Mouse (Mus musculus) naive thymus-derived CD4-positive, alpha-beta T cell, adult 5 months (primary cell): ENCODE data around the gene 3110021N24Rik. TPM values are rescaled to one million over a fixed set of nuclear protein-coding genes. Genes with fewer than 3 reads are reported as not detected.

Experiments used
- polyA plus RNA-seq: library from polyadenylated mRNA; unstranded; fragments of 100-300 nt; shearing (Covaris generic); gene quantifications from one replicate; pipeline ENCODE4 v1.2.1, GENCODE M21; 2017

The 3110021N24Rik gene
- not detected for polyA plus RNA-seq

DNA sequence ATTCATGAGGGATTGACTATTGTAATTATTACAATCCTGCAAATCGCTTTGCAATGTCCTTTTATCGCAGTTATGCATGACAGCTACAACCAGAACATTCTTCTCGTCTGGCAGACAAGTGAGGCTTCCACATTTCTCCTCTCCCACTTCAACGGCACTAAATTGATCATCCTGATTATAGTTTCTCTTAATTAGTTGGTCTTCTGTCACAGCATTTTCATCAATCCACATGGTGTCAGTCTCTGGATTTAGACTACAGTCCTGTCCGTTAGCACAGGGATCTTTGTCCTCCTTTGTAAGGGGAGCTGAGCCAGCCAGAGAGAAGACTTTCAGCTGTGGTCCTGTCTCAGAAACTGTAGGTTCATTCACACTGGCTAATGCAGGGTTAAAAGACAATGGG, at the start of gene 3110021N24Rik:
Gene 3110021N24Rik, plus strand, starts transcription at position 301 of the 400 bp plus-strand sequence.

GRCm38 (mm10) chr4:108780057-108780863, 60.8 kb downstream of the 3110021N24Rik start, which contains the start of gene Zfyve9:
Gene Zfyve9, minus strand, starts transcription at chr4:108780798.

Other genes starting within 250 kb of the 3110021N24Rik start
- gene Prpf38a, start 140.3 kb upstream of the 3110021N24Rik start, polyA plus RNA-seq, result 69.8 TPM
- 2.8 TPM for gene Orc1, start 140.2 kb upstream of the 3110021N24Rik start, polyA plus RNA-seq
- 75.9 TPM for gene Cc2d1b, start 99.7 kb upstream of the 3110021N24Rik start, polyA plus RNA-seq
- 0.19 TPM for gene Zfyve9, start 61.1 kb downstream of the 3110021N24Rik start, polyA plus RNA-seq
- gene Btf3l4, start 114.0 kb downstream of the 3110021N24Rik start, polyA plus RNA-seq, result 65.5 TPM
- 11.9 TPM for gene Txndc12, start 115.0 kb downstream of the 3110021N24Rik start, polyA plus RNA-seq
- 56.6 TPM for gene Kti12, start 128.1 kb downstream of the 3110021N24Rik start, polyA plus RNA-seq
- gene A730015C16Rik, start 129.0 kb downstream of the 3110021N24Rik start, polyA plus RNA-seq, result 0.37 TPM
- gene Rab3b, start 159.4 kb downstream of the 3110021N24Rik start, polyA plus RNA-seq, result not detected